Mouse (Mus musculus) embryonic facial prominence, embryonic 14.5 days (tissue): ENCODE measurements around the gene Tmem256. TPM values are rescaled to one million over a fixed set of nuclear protein-coding genes. Genes with fewer than 3 reads are reported as not detected.

ENCODE experiments used
- ATAC-seq: fragments of 200-750 bp; cut with Nextera tagmentation; 2 replicates; pipeline ENCODE4 v1.8.0; 2017; ENCODE audit warnings: low read depth, moderate number of reproducible peaks, moderate TSS enrichment
- DNase-seq: peaks from one replicate; pipeline ENCODE4 v3.0.0-alpha.2; 2015; ENCODE audit warnings: low spot score
- H3K27ac ChIP-seq: fragments of 300-500 bp; sonication (generic); replicated peaks from 2 replicates; pipeline ENCODE4 v1.5.1; 2014; ENCODE audit warnings: low read depth, mild to moderate bottlenecking, low read length, moderate library complexity
- H3K27me3 ChIP-seq: fragments of 300-500 bp; sonication (generic); replicated peaks from 2 replicates; pipeline ENCODE4 v1.6.1; 2014; ENCODE audit warnings: low read length; ENCODE audit not compliant: control insufficient read depth, insufficient read depth
- H3K36me3 ChIP-seq: fragments of 300-500 bp; sonication (generic); 2 replicates; pipeline ENCODE4 v1.6.1; 2014; ENCODE audit warnings: low read length, mixed read lengths; ENCODE audit not compliant: control insufficient read depth, insufficient read depth
- H3K4me1 ChIP-seq: fragments of 300-500 bp; sonication (generic); 2 replicates; pipeline ENCODE4 v1.6.1; 2014; ENCODE audit warnings: antibody characterized with exemption, low read length; ENCODE audit not compliant: control insufficient read depth, insufficient read depth
- H3K4me2 ChIP-seq: fragments of 300-500 bp; sonication (generic); 2 replicates; pipeline ENCODE4 v1.6.1; 2014; ENCODE audit warnings: low read depth, mild to moderate bottlenecking, low read length, moderate library complexity, mixed read lengths
- H3K4me3 ChIP-seq: fragments of 300-500 bp; sonication (generic); 2 replicates; pipeline ENCODE4 v1.5.1; 2014; ENCODE audit warnings: low read depth, mild to moderate bottlenecking, low read length
- H3K9ac ChIP-seq: fragments of 300-500 bp; sonication (generic); 2 replicates; pipeline ENCODE4 v1.6.1; 2014; ENCODE audit warnings: low read depth, mild to moderate bottlenecking, low read length, moderate library complexity, mixed read lengths
- H3K9me3 ChIP-seq: fragments of 300-500 bp; sonication (generic); 2 replicates; pipeline ENCODE4 v1.6.1; 2016; ENCODE audit warnings: low read length; ENCODE audit not compliant: control insufficient read depth
- WGBS: fragments of 180-500 bp; shearing (Covaris S2); extraction: QIAGEN DNeasy Blood & Tissue Kit; methylation state at CpG from one replicate; pipeline ENCODE4 v1.1.7; 2014; 5-methylcytosine and 5-hydroxymethylcytosine counted together
- polyA plus RNA-seq: library from polyadenylated mRNA; unstranded; fragments of >200 nt; fragmentation: Nextera tagmentation; extraction: Ambion mirVana; gene quantifications from 2 replicates; pipeline ENCODE4 v1.2.1, GENCODE M21; 2014

The Tmem256 gene
- polyA plus RNA-seq, 1 experiment from 2014 or later = 379 TPM

GRCm38 (mm10) chr11:69870289-69871069 lies 32.2 kb downstream of the Tmem256 start:
- WGBS = 89% methylated on average over 2 of the region's 2 CpGs
- Histone ChIP-seq H3K4me2 (no peak overlapping the region), H3K27me3 (no peaks in the 10 kb centered on the region), H3K4me3 (no peak overlapping the region), H3K9me3 (no peaks in the 10 kb centered on the region), H3K9ac (no peak overlapping the region), H3K27ac (no peak overlapping the region), H3K36me3 (no peaks in the 10 kb centered on the region), H3K4me1 (no peaks in the 10 kb centered on the region)
- ATAC-seq = no peak
- DNase-seq = no peak

GRCm38 (mm10) chr11:69871822-69872221 lies 33.5 kb downstream of the Tmem256 start:
- 87% methylated on average over 7 of the region's 7 CpGs for WGBS
- Histone ChIP-seq H3K27me3 (no peaks in the 10 kb centered on the region), H3K4me1 (peaks cover 8% of the 10 kb centered on the region; the same call in 1 of the 2 replicates), H3K36me3 (no peaks in the 10 kb centered on the region), H3K9ac (no peak overlapping the region), H3K27ac (no peak overlapping the region), H3K9me3 (no peaks in the 10 kb centered on the region), H3K4me2 (no peak overlapping the region), H3K4me3 (no peak overlapping the region)
- ATAC-seq = no peak
- DNase-seq = no peak

GRCm38 (mm10) chr11:69872451-69872850 lies 34.1 kb downstream of the Tmem256 start:
- Histone ChIP-seq H3K4me1 (peaks cover 13% of the 10 kb centered on the region), H3K4me3 (no peak overlapping the region), H3K27me3 (no peaks in the 10 kb centered on the region), H3K4me2 (no peak overlapping the region), H3K36me3 (no peaks in the 10 kb centered on the region), H3K9me3 (no peaks in the 10 kb centered on the region), H3K27ac (no peak overlapping the region), H3K9ac (no peak overlapping the region)
- no peak for ATAC-seq
- no peak for DNase-seq
- WGBS = 79% methylated on average over 4 of the region's 4 CpGs

GRCm38 (mm10) chr11:69876186-69876585 lies 37.9 kb downstream of the Tmem256 start:
- peak; percentile 85 for DNase-seq

DNA sequence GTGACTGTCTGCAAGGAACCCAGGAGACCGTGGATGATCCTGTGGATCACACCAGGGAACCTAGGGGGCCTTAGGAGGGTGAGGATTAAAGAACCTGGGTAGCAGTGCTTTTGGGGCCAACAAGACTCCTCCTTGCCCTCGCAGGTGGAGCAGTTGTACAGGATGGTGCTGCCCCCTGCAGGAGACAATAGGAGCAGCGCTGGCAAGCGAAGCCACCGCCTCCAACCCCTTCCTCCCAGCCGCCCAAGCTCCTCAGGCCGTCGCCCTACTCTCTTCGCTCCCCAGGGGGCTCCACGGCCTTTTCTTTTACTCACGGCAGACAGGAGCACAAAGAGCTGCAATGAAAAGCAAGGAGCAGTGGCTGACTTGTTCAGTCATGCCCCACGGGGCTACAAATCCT lies 38.6 kb downstream of the Tmem256 start:
- Histone ChIP-seq H3K36me3 (no peaks in the 10 kb centered on the region), H3K27me3 (no peaks in the 10 kb centered on the region), H3K9me3 (no peaks in the 10 kb centered on the region), H3K4me3 (peak overlapping the region; percentile 22; the same call in 1 of the 2 replicates), H3K4me1 (peaks cover 38% of the 10 kb centered on the region), H3K9ac (peak overlapping the region; percentile 14; the same call in 1 of the 2 replicates), H3K4me2 (peak overlapping the region; percentile 48), H3K27ac (peak overlapping the region; percentile 81)
- WGBS = 1% methylated on average over 8 of the region's 12 CpGs
- DNase-seq = peak; percentile 91
- ATAC-seq = peak; percentile 42

More at GRCm38 (mm10) chr11:69876186-69876585, 37.9 kb downstream of the Tmem256 start:
- Histone ChIP-seq H3K27me3 (no peaks in the 10 kb centered on the region), H3K9ac (no peak overlapping the region), H3K36me3 (no peaks in the 10 kb centered on the region), H3K9me3 (no peaks in the 10 kb centered on the region), H3K4me3 (no peak overlapping the region), H3K4me2 (peak overlapping the region; percentile 48; the same call in 1 of the 2 replicates), H3K4me1 (peaks cover 31% of the 10 kb centered on the region), H3K27ac (peak overlapping the region; percentile 81)
- ATAC-seq = 0 out of 2 replicates have a peak, but pooled peaks have one; percentile 12
- WGBS = 40% methylated on average over 7 of the region's 7 CpGs

GRCm38 (mm10) chr11:69877878-69878277 lies 39.6 kb downstream of the Tmem256 start, which contains the start of gene Tmem95:
Tmem95 (minus strand) TSS chr11:69878018.
- H3K9ac ChIP-seq = peak within 1 kb of the TSS; percentile 14; the same call in 1 of the 2 replicates

DNA sequence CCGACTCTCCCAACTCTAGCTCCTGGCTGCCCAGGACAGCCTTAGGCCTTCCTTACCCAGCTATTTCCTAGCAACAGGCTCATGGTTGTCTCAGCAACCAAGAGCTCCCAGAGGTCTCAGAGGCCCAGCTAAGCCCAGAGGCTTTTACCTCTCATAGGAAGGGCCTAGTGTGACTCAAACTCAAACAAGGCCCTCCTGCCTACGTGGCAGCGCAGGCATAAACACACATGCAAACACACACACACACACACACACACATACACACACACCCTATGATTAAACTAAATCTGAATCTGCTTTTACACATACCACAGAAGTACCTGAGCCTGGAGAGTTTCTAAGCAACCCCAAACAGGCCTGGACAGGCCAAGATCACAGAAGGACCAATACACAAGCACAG lies 40.1 kb downstream of the Tmem256 start:
- DNase-seq (no peak), ATAC-seq (no peak)
- 76% methylated on average over 3 of the region's 3 CpGs for WGBS
- Histone ChIP-seq H3K4me1 (peaks cover 39% of the 10 kb centered on the region), H3K27ac (no peak overlapping the region; the same call in 1 of the 2 replicates), H3K4me2 (0 out of 2 replicates have a peak overlapping the region, but pooled peaks have one; percentile 92), H3K36me3 (no peaks in the 10 kb centered on the region), H3K9ac (no peak overlapping the region), H3K4me3 (no peak overlapping the region), H3K9me3 (no peaks in the 10 kb centered on the region), H3K27me3 (no peaks in the 10 kb centered on the region)

More at GRCm38 (mm10) chr11:69877878-69878277, 39.6 kb downstream of the Tmem256 start, which contains the start of gene Tmem95:
- no peaks in the 10 kb centered on the region for H3K9me3 ChIP-seq
- peaks cover 39% of the 10 kb centered on the region for H3K4me1 ChIP-seq
- DNase-seq = no peak
- peak within 1 kb of the TSS; percentile 81 for H3K27ac ChIP-seq
- H3K27me3 ChIP-seq = no peaks in the 10 kb centered on the region
- no peak for ATAC-seq
- WGBS = 82% methylated on average over 11 of the region's 11 CpGs
- peak within 1 kb of the TSS; percentile 22; the same call in 1 of the 2 replicates for H3K4me3 ChIP-seq
- no peaks in the 10 kb centered on the region for H3K36me3 ChIP-seq
- peak within 1 kb of the TSS; percentile 92 for H3K4me2 ChIP-seq

GRCm38 (mm10) chr11:69878952-69879351 lies 40.6 kb downstream of the Tmem256 start:
- H3K9ac ChIP-seq = no peak overlapping the region; the same call in none of the 2 replicates
- no peak overlapping the region for H3K4me3 ChIP-seq
- no peaks in the 10 kb centered on the region for H3K27me3 ChIP-seq
- no peak for DNase-seq
- H3K4me1 ChIP-seq = peaks cover 39% of the 10 kb centered on the region
- 89% methylated on average over 6 of the region's 6 CpGs for WGBS
- no peak for ATAC-seq
- H3K36me3 ChIP-seq = no peaks in the 10 kb centered on the region
- peak overlapping the region; percentile 92; the same call in 1 of the 2 replicates for H3K4me2 ChIP-seq
- no peaks in the 10 kb centered on the region for H3K9me3 ChIP-seq
- H3K27ac ChIP-seq = 0 out of 2 replicates have a peak overlapping the region, but pooled peaks have one; percentile 13
